Mouse (Mus musculus) cortical plate, adult 2 months (tissue): ENCODE results near the gene 4931428L18Rik.

Experiments
- CTCF ChIP-seq: fragments of 200-500 bp; IDR thresholded peaks from 2 replicates; pipeline ENCODE4 v1.5.1; 2011; ENCODE audit warnings: mild to moderate bottlenecking, control low read depth, low read length; ENCODE audit not compliant: insufficient read depth; ENCODE audit errors: extremely low read depth
- POLR2A ChIP-seq: fragments of 200-500 bp; IDR thresholded peaks from 2 replicates; pipeline ENCODE4 v1.6.1; 2011; ENCODE audit warnings: mild to moderate bottlenecking, low read length, control low read depth; ENCODE audit not compliant: insufficient read depth; ENCODE audit errors: extremely low read depth

DNA sequence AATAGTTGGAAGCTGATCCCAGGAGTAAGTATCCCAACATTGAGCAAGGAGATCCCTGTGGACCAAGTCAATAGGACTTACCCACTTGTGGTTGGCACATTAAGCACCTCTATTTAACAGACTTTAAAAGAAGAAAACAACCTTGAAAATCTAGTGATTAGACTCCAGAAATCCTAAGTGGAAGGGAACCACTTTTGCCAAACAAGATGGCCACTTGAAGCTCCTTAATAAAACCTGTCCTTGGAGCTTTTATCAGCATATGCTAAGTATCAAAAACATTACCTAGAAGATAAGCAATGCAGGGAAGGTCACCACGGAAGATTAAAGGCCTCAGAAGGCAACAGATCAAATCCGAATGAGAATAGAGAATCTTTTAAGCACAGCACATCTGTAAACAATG, 270.7 kb downstream of the 4931428L18Rik start:
- no peak for TF ChIP-seq POLR2A
- no peak for TF ChIP-seq CTCF
